ENCODE assay signal across 8 mouse cellular contexts in genomic region chr8:69974194-69974614, GRCm38 (mm10). TPM values are rescaled to one million over a fixed set of nuclear protein-coding genes. Genes with fewer than 3 reads are reported as not detected.
DNase-seq lines count a peak whose midpoint lies in the region; ATAC-seq lines count a peak whose summit lies in the region.

No protein-coding gene starts in this region.

- H3K4me1 ChIP-seq in heart, embryonic 14.5 days (ENCODE audit: control insufficient read depth in 2 of 2, insufficient read depth in 2 of 2, low read length in 2 of 2), result peaks cover 14 to 44% of the 10 kb centered on the region in 2 experiments
- H3K4me1 ChIP-seq in liver, embryonic 13.5 days (replicated peaks), result peaks cover 75% of the 10 kb centered on the region
- peaks cover 39% of the 10 kb centered on the region for H3K4me1 ChIP-seq in stomach, embryonic 16.5 days (ENCODE audit: control insufficient read depth, insufficient read depth, low read length)

- H3K9ac ChIP-seq in heart, embryonic 14.5 days (ENCODE audit: low read length), result peak overlapping the region; percentile 97
- peak overlapping the region; percentile 99 for H3K9ac ChIP-seq in liver, embryonic 13.5 days
- H3K9ac ChIP-seq in stomach, embryonic 16.5 days (ENCODE audit: low read length), result peak overlapping the region; percentile 95

- under 1% methylated on average over 49 of the region's 50 CpGs for WGBS in heart, embryonic 14.5 days
- WGBS in liver, embryonic 13.5 days (ENCODE audit: insufficient replicate concordance), result under 1% methylated on average over 50 of the region's 50 CpGs
- under 1% methylated on average over 49 of the region's 50 CpGs for WGBS in stomach, embryonic 16.5 days

- ATAC-seq in erythroid progenitor cell, adult 5-6 weeks (replicated peaks; ENCODE audit: low FRiP score, poor library complexity, severe bottlenecking), result peak; percentile 94
- peak; percentile 95 for ATAC-seq in heart, embryonic 14.5 days (ENCODE audit: insufficient number of reproducible peaks, insufficient read depth, low FRiP score, low read depth)
- peak; percentile 98 for ATAC-seq in liver, embryonic 13.5 days (ENCODE audit: low read depth)
- ATAC-seq in stomach, embryonic 16.5 days (ENCODE audit: insufficient read depth, low FRiP score), result peak; percentile 95

- no peaks in the 10 kb centered on the region for H3K27me3 ChIP-seq in heart, embryonic 14.5 days (ENCODE audit: control insufficient read depth, insufficient read depth, low read length)
- H3K27me3 ChIP-seq in liver, embryonic 13.5 days, result no peaks in the 10 kb centered on the region
- H3K27me3 ChIP-seq in stomach, embryonic 16.5 days (ENCODE audit: control insufficient read depth, insufficient read depth, low read length), result no peaks in the 10 kb centered on the region

- no peaks in the 10 kb centered on the region for H3K36me3 ChIP-seq in heart, embryonic 14.5 days (ENCODE audit: control insufficient read depth, insufficient read depth, low read length)
- H3K36me3 ChIP-seq in liver, embryonic 13.5 days, result no peaks in the 10 kb centered on the region
- no peaks in the 10 kb centered on the region for H3K36me3 ChIP-seq in stomach, embryonic 16.5 days (ENCODE audit: control insufficient read depth, insufficient read depth, low read length)

- peak overlapping the region; percentile 27 to 90 for H3K27ac ChIP-seq in heart, embryonic 14.5 days (replicated peaks in 1 of 2; ENCODE audit: control insufficient read depth in 1 of 2, insufficient read depth in 1 of 2, low read depth in 2 of 2, low read length in 2 of 2)
- peak overlapping the region; percentile 96 for H3K27ac ChIP-seq in liver, embryonic 13.5 days
- peak overlapping the region; percentile 74 for H3K27ac ChIP-seq in stomach, embryonic 16.5 days (ENCODE audit: low read length)

- DNase-seq in CD4-positive helper T cell, adult 2 months (ENCODE audit: low read depth, low spot score), result peak; percentile 93
- DNase-seq in brain, embryonic 18.5 days (ENCODE audit: low read depth, low spot score), result peak; percentile 65
- DNase-seq in kidney, postnatal 14 days, result peak; percentile 98
- DNase-seq in liver, embryonic 13.5 days, result peak; percentile 95
- DNase-seq in neural tube, embryonic 10.5 days (ENCODE audit: extremely low spot score, low spot score), result peak; percentile 99

- H3K4me2 ChIP-seq in heart, embryonic 14.5 days (ENCODE audit: low read length), result peak overlapping the region; percentile 90
- peak overlapping the region; percentile 98 for H3K4me2 ChIP-seq in liver, embryonic 13.5 days
- peak overlapping the region; percentile 83 for H3K4me2 ChIP-seq in stomach, embryonic 16.5 days (ENCODE audit: low read depth, low read length)

- no peaks in the 10 kb centered on the region for H3K9me3 ChIP-seq in heart, embryonic 14.5 days (ENCODE audit: control insufficient read depth, low read length)
- no peaks in the 10 kb centered on the region for H3K9me3 ChIP-seq in liver, embryonic 13.5 days (replicated peaks)
- no peaks in the 10 kb centered on the region for H3K9me3 ChIP-seq in stomach, embryonic 16.5 days (replicated peaks; ENCODE audit: control insufficient read depth, low read length)

- peak overlapping the region; percentile 91 to 100 for H3K4me3 ChIP-seq in heart, embryonic 14.5 days (ENCODE audit: control insufficient read depth in 1 of 2, insufficient read depth in 1 of 2, low read depth in 1 of 2, low read length in 2 of 2)
- peak overlapping the region; percentile 95 for H3K4me3 ChIP-seq in liver, embryonic 13.5 days (replicated peaks)
- H3K4me3 ChIP-seq in stomach, embryonic 16.5 days (replicated peaks; ENCODE audit: low read length), result peak overlapping the region; percentile 77

RNA-seq across cellular contexts. Expression of gene Gatad2a, which starts 22.0 kb away (rescaled TPM):
- total RNA-seq in erythroid progenitor cell, adult 5-6 weeks (2015; ENCODE audit: low replicate concordance), result 42.8 and 46.9 TPM in 2 replicates
- 47.5 and 48.0 TPM in 2 replicates for total RNA-seq in erythroid progenitor cell, adult 5-6 weeks (2017; ENCODE audit: low replicate concordance)
- polyA plus RNA-seq in heart, embryonic 14.5 days (2014; fragmentation: Nextera tagmentation; extraction: Ambion mirVana), result 52.2 and 53.3 TPM in 2 replicates
- 27.1 and 27.8 TPM in 2 replicates for polyA plus RNA-seq in liver, embryonic 13.5 days (2015; fragmentation: Nextera tagmentation; extraction: Ambion mirVana)
- 29.7 and 32.3 TPM in 2 replicates for polyA plus RNA-seq in stomach, embryonic 16.5 days (2015; fragmentation: Nextera tagmentation; extraction: Ambion mirVana)

Comparison
In these comparisons a context has a peak if more than half of its experiments do, and no peak if none do; other contexts are left out.
1. Peak in every context shown above with its lines: DNase-seq, ATAC-seq, H3K4me3 ChIP-seq and H3K27ac ChIP-seq.